Mouse (Mus musculus): ENCODE data around the gene Sod1. TPM values are rescaled to one million over a fixed set of nuclear protein-coding genes. Genes with fewer than 3 reads are reported as not detected.

Gene Sod1
- total and polyA plus RNA-seq, 3 experiments = 389 to 747 (median 609) TPM

GRCm38 (mm10) chr16:90221441-90222070 lies 1.0 kb downstream of the Sod1 start:
- peaks cover 34% of the 10 kb centered on the region for H3K4me1 ChIP-seq (ENCODE audit: insufficient read depth, low read depth, low read length)

GRCm38 (mm10) chr16:90229897-90230296 lies 9.3 kb downstream of the Sod1 start:
- no peak for TF ChIP-seq CTCF (IDR thresholded peaks at IDR 0.05; ENCODE audit: low read depth, low read length)
- TF ChIP-seq TAL1 (conservative IDR thresholded peaks at IDR 0.05; ENCODE audit: low read depth, low read length) = no peak
- no peak for TF ChIP-seq POLR2AphosphoS5 (IDR thresholded peaks at IDR 0.05; ENCODE audit: insufficient replicate concordance, low read depth, low read length)
- no peak for TF ChIP-seq GATA2 (IDR thresholded peaks at IDR 0.05; ENCODE audit: borderline replicate concordance, low read depth, low read length)
- no peak for TF ChIP-seq GATA1 (IDR thresholded peaks at IDR 0.05; ENCODE audit: borderline replicate concordance, low read length)
- ATAC-seq (ENCODE audit: extremely low read depth, insufficient number of reproducible peaks, low FRiP score, poor library complexity, severe bottlenecking) (no peak), DNase-seq (ENCODE audit: low spot score) (no peak)
- peaks cover 86% of the 10 kb centered on the region for H3K36me3 ChIP-seq (replicated peaks)
- no peaks in the 10 kb centered on the region for H3K27me3 ChIP-seq (ENCODE audit: insufficient read depth, low read length)
- H3K9me3 ChIP-seq (replicated peaks) = no peaks in the 10 kb centered on the region
- H3K4me3 ChIP-seq (ENCODE audit: low read depth, low read length) = no peak overlapping the region
- peaks cover 12% of the 10 kb centered on the region for H3K4me1 ChIP-seq (ENCODE audit: insufficient read depth, low read depth, low read length)

More at GRCm38 (mm10) chr16:90221441-90222070, 1.0 kb downstream of the Sod1 start:
- ATAC-seq (ENCODE audit: extremely low read depth, insufficient number of reproducible peaks, low FRiP score, poor library complexity, severe bottlenecking) (no peak), DNase-seq (ENCODE audit: low spot score) (no peak)
- no peaks in the 10 kb centered on the region for H3K9me3 ChIP-seq (replicated peaks)
- no peaks in the 10 kb centered on the region for H3K27me3 ChIP-seq (ENCODE audit: insufficient read depth, low read length)
- H3K36me3 ChIP-seq (replicated peaks) = peaks cover 42% of the 10 kb centered on the region
- peak overlapping the region; percentile 88 for H3K4me3 ChIP-seq (ENCODE audit: low read depth, low read length)
- TF ChIP-seq POLR2AphosphoS5 (IDR thresholded peaks at IDR 0.05; ENCODE audit: insufficient replicate concordance, low read depth, low read length) = no peak
- no peak for TF ChIP-seq TAL1 (conservative IDR thresholded peaks at IDR 0.05; ENCODE audit: low read depth, low read length)
- TF ChIP-seq CTCF (IDR thresholded peaks at IDR 0.05; ENCODE audit: low read depth, low read length) = no peak
- TF ChIP-seq GATA2 (IDR thresholded peaks at IDR 0.05; ENCODE audit: borderline replicate concordance, low read depth, low read length) = no peak
- TF ChIP-seq GATA1 (IDR thresholded peaks at IDR 0.05; ENCODE audit: borderline replicate concordance, low read length) = no peak

GRCm38 (mm10) chr16:90231302-90231701 lies 10.7 kb downstream of the Sod1 start:
- Histone ChIP-seq H3K9me3 (replicated peaks) (no peaks in the 10 kb centered on the region), H3K4me1 (ENCODE audit: insufficient read depth, low read depth, low read length) (peaks cover 26% of the 10 kb centered on the region), H3K4me3 (ENCODE audit: low read depth, low read length) (no peak overlapping the region), H3K36me3 (replicated peaks) (peaks cover 85% of the 10 kb centered on the region), H3K27me3 (ENCODE audit: insufficient read depth, low read length) (no peaks in the 10 kb centered on the region)
- TF ChIP-seq TAL1 (conservative IDR thresholded peaks at IDR 0.05; ENCODE audit: low read depth, low read length) = no peak
- no peak for TF ChIP-seq GATA2 (IDR thresholded peaks at IDR 0.05; ENCODE audit: borderline replicate concordance, low read depth, low read length)
- no peak for TF ChIP-seq CTCF (IDR thresholded peaks at IDR 0.05; ENCODE audit: low read depth, low read length)
- DNase-seq (ENCODE audit: low spot score) = no peak
- no peak for ATAC-seq (ENCODE audit: extremely low read depth, insufficient number of reproducible peaks, low FRiP score, poor library complexity, severe bottlenecking)

- Histone ChIP-seq H3K4me3 (ENCODE audit: low read depth, low read length) (no peak overlapping the region), H3K9me3 (replicated peaks) (no peaks in the 10 kb centered on the region), H3K4me1 (ENCODE audit: insufficient read depth, low read depth, low read length) (peaks cover 26% of the 10 kb centered on the region), H3K36me3 (replicated peaks) (peaks cover 85% of the 10 kb centered on the region), H3K27me3 (ENCODE audit: insufficient read depth, low read length) (no peaks in the 10 kb centered on the region)
- ATAC-seq (ENCODE audit: extremely low read depth, insufficient number of reproducible peaks, low FRiP score, poor library complexity, severe bottlenecking) (no peak), DNase-seq (ENCODE audit: low spot score) (no peak)
- no peak for TF ChIP-seq GATA2 (IDR thresholded peaks at IDR 0.05; ENCODE audit: borderline replicate concordance, low read depth, low read length)
- TF ChIP-seq TAL1 (conservative IDR thresholded peaks at IDR 0.05; ENCODE audit: low read depth, low read length) = no peak
- TF ChIP-seq GATA1 (IDR thresholded peaks at IDR 0.05; ENCODE audit: borderline replicate concordance, low read length) = no peak
- TF ChIP-seq CTCF (IDR thresholded peaks at IDR 0.05; ENCODE audit: low read depth, low read length) = no peak
- no peak for TF ChIP-seq POLR2AphosphoS5 (IDR thresholded peaks at IDR 0.05; ENCODE audit: insufficient replicate concordance, low read depth, low read length)
Measured at GRCm38 (mm10) chr16:90233702-90234101, 13.1 kb downstream of the Sod1 start.

- ATAC-seq (ENCODE audit: extremely low read depth, insufficient number of reproducible peaks, low FRiP score, poor library complexity, severe bottlenecking) = peak; percentile 16; the same call in 1 of the 2 replicates
- no peak overlapping the region; the same call in 1 of the 2 replicates for H3K4me3 ChIP-seq (ENCODE audit: low read depth, low read length)
- no peak for DNase-seq (ENCODE audit: low spot score)
- no peaks in the 10 kb centered on the region for H3K9me3 ChIP-seq (replicated peaks)
- TF ChIP-seq TAL1 (conservative IDR thresholded peaks at IDR 0.05; ENCODE audit: low read depth, low read length) (0 out of 2 replicates have a peak, but pooled peaks have one; percentile 7), CTCF (IDR thresholded peaks at IDR 0.05; ENCODE audit: low read depth, low read length) (no peak), GATA1 (IDR thresholded peaks at IDR 0.05; ENCODE audit: borderline replicate concordance, low read length) (no peak)
- peaks cover 88% of the 10 kb centered on the region for H3K36me3 ChIP-seq (replicated peaks)
- H3K27me3 ChIP-seq (ENCODE audit: insufficient read depth, low read length) = no peaks in the 10 kb centered on the region
- H3K4me1 ChIP-seq (ENCODE audit: insufficient read depth, low read depth, low read length) = peaks cover 26% of the 10 kb centered on the region
Measured at GRCm38 (mm10) chr16:90234617-90235016, 14.1 kb downstream of the Sod1 start.

GRCm38 (mm10) chr16:90235188-90235587 lies 14.6 kb downstream of the Sod1 start:
- Histone ChIP-seq H3K9me3 (replicated peaks) (no peaks in the 10 kb centered on the region), H3K36me3 (replicated peaks) (peaks cover 88% of the 10 kb centered on the region), H3K4me1 (ENCODE audit: insufficient read depth, low read depth, low read length) (peaks cover 26% of the 10 kb centered on the region), H3K4me3 (ENCODE audit: low read depth, low read length) (no peak overlapping the region; the same call in 1 of the 2 replicates), H3K27me3 (ENCODE audit: insufficient read depth, low read length) (no peaks in the 10 kb centered on the region)
- TF ChIP-seq GATA2 (IDR thresholded peaks at IDR 0.05; ENCODE audit: borderline replicate concordance, low read depth, low read length) = no peak
- ATAC-seq (ENCODE audit: extremely low read depth, insufficient number of reproducible peaks, low FRiP score, poor library complexity, severe bottlenecking) = no peak
- no peak for DNase-seq (ENCODE audit: low spot score)
